Mouse (Mus musculus) mouse trophoblast stem cell (cell line): ENCODE data around the gene Bmf.
"Not testable (repeated sequence)": the region's sequence is repeated elsewhere in the genome, so short reads cannot be mapped to it uniquely, and the experiment has no call there.

Source experiments
- in situ Hi-C, 2 experiments: fragments of 300-500 bp; cut with MseI, MboI; formaldehyde crosslinking; loops; 2 replicates in 1 of 2; 3 replicates in 1 of 2; pipeline ENCODE4 v1.15.1; 2025

Bmf gene

GRCm38 (mm10) chr2:118549507-118550473 lies at the start of gene Bmf:
TSS of gene Bmf (minus strand) at chr2:118549687.
- in situ Hi-C loops, result no loop called here

GRCm38 (mm10) chr2:118599087-118599486 lies 49.6 kb upstream of the Bmf start:
- in situ Hi-C loops, result no loop called here

GRCm38 (mm10) chr2:118597673-118598568 lies 48.4 kb upstream of the Bmf start, which contains the start of gene Bub1b:
TSS of gene Bub1b (plus strand) at chr2:118598211.
- in situ Hi-C loops, result no loop called here

GRCm38 (mm10) chr2:118591083-118591482 lies 41.6 kb upstream of the Bmf start:
- in situ Hi-C loops, result no loop called here

- in situ Hi-C loops, result no loop called here
These were observed 38.2 kb upstream of the Bmf start for GRCm38 (mm10) chr2:118587686-118588085.

- in situ Hi-C loops, result no loop called here
These were observed 36.5 kb upstream of the Bmf start for GRCm38 (mm10) chr2:118586013-118586412.

GRCm38 (mm10) chr2:118573135-118573534 lies 23.6 kb upstream of the Bmf start:
- in situ Hi-C loops, result no loop called here

- in situ Hi-C loops, result no loop called here
These were observed 22.8 kb upstream of the Bmf start for GRCm38 (mm10) chr2:118572183-118572836.

GRCm38 (mm10) chr2:118570939-118571338 lies 21.5 kb upstream of the Bmf start:
- in situ Hi-C loops, result no loop called here

GRCm38 (mm10) chr2:118567179-118567578 lies 17.7 kb upstream of the Bmf start:
- in situ Hi-C loops, result no loop called here

- in situ Hi-C loops, result no loop called here
These were observed 12.9 kb upstream of the Bmf start for GRCm38 (mm10) chr2:118562431-118562830.

GRCm38 (mm10) chr2:118562015-118562414 lies 12.5 kb upstream of the Bmf start:
- in situ Hi-C loops, result no loop called here

- in situ Hi-C loops, result no loop called here
These were observed 8.9 kb upstream of the Bmf start for GRCm38 (mm10) chr2:118558426-118558825.

GRCm38 (mm10) chr2:118554356-118554990 lies 5.0 kb upstream of the Bmf start:
- in situ Hi-C loops, result not testable (repeated sequence)

- in situ Hi-C loops, result no loop called here
These were observed 2.1 kb upstream of the Bmf start for GRCm38 (mm10) chr2:118551606-118552005.

GRCm38 (mm10) chr2:118548421-118549221 lies 866 bp downstream of the Bmf start:
- in situ Hi-C loops, result no loop called here

GRCm38 (mm10) chr2:118547541-118548016 lies 1.9 kb downstream of the Bmf start:
- in situ Hi-C loops, result no loop called here

GRCm38 (mm10) chr2:118546798-118547165 lies 2.7 kb downstream of the Bmf start:
- in situ Hi-C loops, result no loop called here

- in situ Hi-C loops, result no loop called here
These were observed 3.2 kb downstream of the Bmf start for GRCm38 (mm10) chr2:118546104-118546797.
